Mouse (Mus musculus): ENCODE data around the gene Dynll1.

DNA sequence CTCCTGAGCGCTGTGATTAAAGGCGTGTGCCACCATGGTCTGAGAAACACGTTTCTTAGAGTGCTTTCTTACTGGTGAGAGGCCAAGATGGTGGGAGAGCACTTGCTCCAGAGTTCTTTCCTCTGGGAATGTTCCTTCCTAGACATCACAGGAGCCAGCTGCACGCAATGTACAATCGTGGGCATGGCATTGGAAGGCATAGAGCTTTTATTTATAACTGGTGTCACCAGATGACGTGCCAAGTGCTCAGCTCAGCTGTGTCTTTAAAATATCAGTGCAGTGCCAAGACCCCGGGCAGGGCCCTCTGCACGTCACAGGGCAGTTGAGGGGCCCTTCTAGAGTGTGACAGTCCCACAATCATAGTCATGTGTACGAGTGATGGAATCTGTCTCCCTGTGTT lies 30.2 kb upstream of the Dynll1 start:
- no peak for TF ChIP-seq CTCF (IDR thresholded peaks at IDR 0.05; ENCODE audit: borderline replicate concordance, control insufficient read depth, extremely low read depth, insufficient read depth, low read length, poor library complexity)
- no peak for TF ChIP-seq POLR2A (IDR thresholded peaks at IDR 0.05; ENCODE audit: control insufficient read depth, extremely low read depth, insufficient read depth, low read length, poor library complexity)
